Mouse (Mus musculus) embryonic facial prominence, embryonic 14.5 days (tissue): ENCODE results near the gene Tnmd. TPM values are rescaled to one million over a fixed set of nuclear protein-coding genes. Genes with fewer than 3 reads are reported as not detected.

Source experiments
- ATAC-seq: fragments of 200-750 bp; cut with Nextera tagmentation; 2 replicates; pipeline ENCODE4 v1.8.0; 2017; ENCODE audit warnings: low read depth, moderate number of reproducible peaks, moderate TSS enrichment
- DNase-seq: peaks from one replicate; pipeline ENCODE4 v3.0.0-alpha.2; 2015; ENCODE audit warnings: low spot score
- H3K27ac ChIP-seq: fragments of 300-500 bp; sonication (generic); replicated peaks from 2 replicates; pipeline ENCODE4 v1.5.1; 2014; ENCODE audit warnings: low read depth, mild to moderate bottlenecking, low read length, moderate library complexity
- H3K27me3 ChIP-seq: fragments of 300-500 bp; sonication (generic); replicated peaks from 2 replicates; pipeline ENCODE4 v1.6.1; 2014; ENCODE audit warnings: low read length; ENCODE audit not compliant: control insufficient read depth, insufficient read depth
- H3K36me3 ChIP-seq: fragments of 300-500 bp; sonication (generic); 2 replicates; pipeline ENCODE4 v1.6.1; 2014; ENCODE audit warnings: low read length, mixed read lengths; ENCODE audit not compliant: control insufficient read depth, insufficient read depth
- H3K4me1 ChIP-seq: fragments of 300-500 bp; sonication (generic); 2 replicates; pipeline ENCODE4 v1.6.1; 2014; ENCODE audit warnings: antibody characterized with exemption, low read length; ENCODE audit not compliant: control insufficient read depth, insufficient read depth
- H3K4me2 ChIP-seq: fragments of 300-500 bp; sonication (generic); 2 replicates; pipeline ENCODE4 v1.6.1; 2014; ENCODE audit warnings: low read depth, mild to moderate bottlenecking, low read length, moderate library complexity, mixed read lengths
- H3K4me3 ChIP-seq: fragments of 300-500 bp; sonication (generic); 2 replicates; pipeline ENCODE4 v1.5.1; 2014; ENCODE audit warnings: low read depth, mild to moderate bottlenecking, low read length
- H3K9ac ChIP-seq: fragments of 300-500 bp; sonication (generic); 2 replicates; pipeline ENCODE4 v1.6.1; 2014; ENCODE audit warnings: low read depth, mild to moderate bottlenecking, low read length, moderate library complexity, mixed read lengths
- H3K9me3 ChIP-seq: fragments of 300-500 bp; sonication (generic); 2 replicates; pipeline ENCODE4 v1.6.1; 2016; ENCODE audit warnings: low read length; ENCODE audit not compliant: control insufficient read depth
- WGBS: fragments of 180-500 bp; shearing (Covaris S2); extraction: QIAGEN DNeasy Blood & Tissue Kit; methylation state at CpG from one replicate; pipeline ENCODE4 v1.1.7; 2014; 5-methylcytosine and 5-hydroxymethylcytosine counted together
- polyA plus RNA-seq: library from polyadenylated mRNA; unstranded; fragments of >200 nt; fragmentation: Nextera tagmentation; extraction: Ambion mirVana; gene quantifications from 2 replicates; pipeline ENCODE4 v1.2.1, GENCODE M21; 2014

Gene Tnmd
- polyA plus RNA-seq, 1 experiment from 2014 or later, result 94.1 TPM

DNA sequence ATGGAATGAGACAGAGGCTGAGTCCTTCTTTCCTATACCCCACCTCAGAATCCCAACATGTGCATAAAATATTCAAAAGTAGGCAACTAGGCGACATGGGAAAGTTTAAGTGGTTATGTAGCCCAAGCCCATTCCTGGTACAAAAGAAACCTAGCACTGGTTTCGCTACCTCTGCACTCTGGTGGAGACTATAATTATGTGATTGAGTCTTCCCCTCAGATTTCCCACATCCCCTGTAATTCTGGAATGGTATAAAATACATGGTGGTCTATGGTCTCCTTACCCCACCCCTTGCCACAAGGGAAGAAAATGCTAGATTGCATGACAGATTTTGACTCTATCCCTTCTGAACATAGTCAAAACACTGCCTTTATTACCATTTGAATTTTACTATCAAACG, 62.2 kb downstream of the Tnmd start:
- H3K4me2 ChIP-seq, result no peak overlapping the region
- DNase-seq (peak; percentile 24), ATAC-seq (no peak; the same call in 1 of the 2 replicates)
- H3K9me3 ChIP-seq, result no peaks in the 10 kb centered on the region
- 76% methylated on average over 3 of the region's 3 CpGs for WGBS
- H3K27ac ChIP-seq, result no peak overlapping the region
- no peaks in the 10 kb centered on the region for H3K36me3 ChIP-seq
- H3K27me3 ChIP-seq, result 0 out of 2 replicates have a peak, but pooled peaks cover 9% of the 10 kb centered on the region
- no peak overlapping the region for H3K9ac ChIP-seq
- peaks cover 11% of the 10 kb centered on the region; the same call in 1 of the 2 replicates for H3K4me1 ChIP-seq
- H3K4me3 ChIP-seq, result no peak overlapping the region

- Histone ChIP-seq H3K27ac (peak overlapping the region; percentile 52; the same call in 1 of the 2 replicates), H3K4me3 (no peak overlapping the region), H3K4me2 (no peak overlapping the region), H3K9ac (no peak overlapping the region), H3K9me3 (no peaks in the 10 kb centered on the region), H3K4me1 (peaks cover 11% of the 10 kb centered on the region; the same call in 1 of the 2 replicates), H3K27me3 (0 out of 2 replicates have a peak, but pooled peaks cover 9% of the 10 kb centered on the region), H3K36me3 (no peaks in the 10 kb centered on the region)
- DNase-seq (peak; percentile 67), ATAC-seq (0 out of 2 replicates have a peak, but pooled peaks have one; percentile 23)
- 36% methylated on average over 7 of the region's 7 CpGs for WGBS
These were observed 63.4 kb downstream of the Tnmd start for GRCm38 (mm10) chrX:133914219-133914618.

Other genes with a start within 250 kb of the Tnmd start
- gene Pcdh19, start 162.0 kb upstream of the Tnmd start, polyA plus RNA-seq, result 8.3 and 8.9 TPM in 2 replicates
- gene Tspan6, start 47.4 kb downstream of the Tnmd start, polyA plus RNA-seq, result 170 and 181 TPM in 2 replicates
- 10.8 and 13.5 TPM in 2 replicates for gene Srpx2, start 57.4 kb downstream of the Tnmd start, polyA plus RNA-seq
- 5.0 and 6.1 TPM in 2 replicates for gene Sytl4, start 130.8 kb downstream of the Tnmd start, polyA plus RNA-seq
- 45.3 and 46.2 TPM in 2 replicates for gene Cstf2, start 208.2 kb downstream of the Tnmd start, polyA plus RNA-seq